Mouse (Mus musculus): ENCODE data around the gene Smyd2.

- TF ChIP-seq CTCF (conservative IDR thresholded peaks at IDR 0.05; ENCODE audit: low read length) (peak; percentile 82), POU5F1 (IDR thresholded peaks at IDR 0.05; ENCODE audit: borderline replicate concordance, low read length) (no peak), NANOG (IDR thresholded peaks at IDR 0.05; ENCODE audit: borderline replicate concordance, low read length) (no peak)
These were observed 5.5 kb upstream of the Smyd2 start for GRCm38 (mm10) chr1:189927644-189928043.
